Mouse (Mus musculus) neural tube, embryonic 13.5 days (tissue): ENCODE data around the gene Tmie. TPM values are rescaled to one million over a fixed set of nuclear protein-coding genes. Genes with fewer than 3 reads are reported as not detected.

ENCODE experiments used
- ATAC-seq: fragments of 200-750 bp; cut with Nextera tagmentation; 2 replicates; pipeline ENCODE4 v1.8.0; 2017; ENCODE audit warnings: low read depth, mild to moderate bottlenecking, moderate TSS enrichment, moderate library complexity
- H3K27ac ChIP-seq: fragments of 300-500 bp; sonication (generic); replicated peaks from 2 replicates; pipeline ENCODE4 v1.5.1; 2015; ENCODE audit warnings: moderate library complexity, mild to moderate bottlenecking, inconsistent platforms
- H3K27me3 ChIP-seq: fragments of 300-500 bp; sonication (generic); 2 replicates; pipeline ENCODE4 v1.6.1; 2015; ENCODE audit warnings: mild to moderate bottlenecking, inconsistent platforms
- H3K36me3 ChIP-seq: fragments of 300-500 bp; sonication (generic); 2 replicates; pipeline ENCODE4 v1.6.1; 2015; ENCODE audit warnings: mild to moderate bottlenecking, inconsistent platforms
- H3K4me1 ChIP-seq: fragments of 300-500 bp; sonication (generic); replicated peaks from 2 replicates; pipeline ENCODE4 v1.6.1; 2015; ENCODE audit warnings: inconsistent platforms
- H3K4me2 ChIP-seq: fragments of 300-500 bp; sonication (generic); 2 replicates; pipeline ENCODE4 v1.6.1; 2015; ENCODE audit warnings: inconsistent platforms, mild to moderate bottlenecking, moderate library complexity
- H3K4me3 ChIP-seq: fragments of 300-500 bp; sonication (generic); 2 replicates; pipeline ENCODE4 v1.5.1; 2015; ENCODE audit warnings: mild to moderate bottlenecking, inconsistent platforms
- H3K9ac ChIP-seq: fragments of 300-500 bp; sonication (generic); 2 replicates; pipeline ENCODE4 v1.6.1; 2015; ENCODE audit warnings: moderate library complexity, mild to moderate bottlenecking, inconsistent platforms
- H3K9me3 ChIP-seq: fragments of 300-500 bp; sonication (generic); 2 replicates; pipeline ENCODE4 v1.6.1; 2016; ENCODE audit warnings: inconsistent platforms
- WGBS: fragments of 180-500 bp; shearing (Covaris S2); methylation state at CpG from one replicate; pipeline ENCODE4 v1.1.7; 2015; 5-methylcytosine and 5-hydroxymethylcytosine counted together
- polyA plus RNA-seq: library from polyadenylated mRNA; unstranded; fragments of >200 nt; fragmentation: Nextera tagmentation; extraction: Ambion mirVana; gene quantifications from 2 replicates; pipeline ENCODE4 v1.2.1, GENCODE M21; 2015

Tmie gene
- polyA plus RNA-seq = 1.7 and 1.8 TPM in 2 replicates

GRCm38 (mm10) chr9:110879998-110880561, at the start of gene Tmie:
Gene Tmie (minus strand): TSS chr9:110880113.
- Histone ChIP-seq H3K4me3 (peak within 1 kb of the TSS; percentile 48), H3K36me3 (no peaks in the 10 kb centered on the region), H3K9me3 (no peaks in the 10 kb centered on the region), H3K27me3 (peaks cover 58% of the 10 kb centered on the region), H3K9ac (peak within 1 kb of the TSS; percentile 64), H3K4me1 (peaks cover 24% of the 10 kb centered on the region), H3K27ac (no peak within 1 kb of the TSS), H3K4me2 (peak within 1 kb of the TSS; percentile 83)
- under 1% methylated on average over 56 of the region's 57 CpGs for WGBS
- 0 out of 2 replicates have a peak, but pooled peaks have one; percentile 16 for ATAC-seq

- WGBS = 18% methylated on average over 7 of the region's 7 CpGs
- Histone ChIP-seq H3K9ac (no peak overlapping the region), H3K4me1 (peaks cover 7% of the 10 kb centered on the region; the same call in 1 of the 2 replicates)
Measured at GRCm38 (mm10) chr9:110922759-110923158, 42.8 kb upstream of the Tmie start.

GRCm38 (mm10) chr9:110920665-110921419, 40.9 kb upstream of the Tmie start:
- Histone ChIP-seq H3K9me3 (no peaks in the 10 kb centered on the region), H3K4me3 (no peak overlapping the region), H3K27ac (no peak overlapping the region), H3K4me2 (0 out of 2 replicates have a peak overlapping the region, but pooled peaks have one; percentile 14), H3K4me1 (peaks cover 7% of the 10 kb centered on the region; the same call in 1 of the 2 replicates), H3K9ac (no peak overlapping the region), H3K36me3 (no peaks in the 10 kb centered on the region), H3K27me3 (no peaks in the 10 kb centered on the region)
- no peak; the same call in 1 of the 2 replicates for ATAC-seq
- 45% methylated on average over 15 of the region's 15 CpGs for WGBS

More at GRCm38 (mm10) chr9:110922759-110923158, 42.8 kb upstream of the Tmie start:
- Histone ChIP-seq H3K9me3 (no peaks in the 10 kb centered on the region), H3K27me3 (no peaks in the 10 kb centered on the region), H3K4me3 (no peak overlapping the region), H3K27ac (no peak overlapping the region), H3K4me2 (no peak overlapping the region), H3K36me3 (no peaks in the 10 kb centered on the region)
- no peak for ATAC-seq

GRCm38 (mm10) chr9:110916786-110917185, 36.9 kb upstream of the Tmie start, which contains the start of gene Fam240a:
Gene Fam240a (minus strand): TSS chr9:110916861.
- ATAC-seq = no peak

GRCm38 (mm10) chr9:110915466-110915865, 35.6 kb upstream of the Tmie start:
- Histone ChIP-seq H3K4me3 (no peak overlapping the region), H3K27ac (no peak overlapping the region), H3K36me3 (no peaks in the 10 kb centered on the region), H3K9ac (no peak overlapping the region), H3K4me1 (0 out of 2 replicates have a peak, but pooled peaks cover 4% of the 10 kb centered on the region), H3K27me3 (no peaks in the 10 kb centered on the region), H3K9me3 (no peaks in the 10 kb centered on the region), H3K4me2 (no peak overlapping the region)
- 67% methylated on average over 8 of the region's 8 CpGs for WGBS
- ATAC-seq = no peak

More at GRCm38 (mm10) chr9:110916786-110917185, 36.9 kb upstream of the Tmie start, which contains the start of gene Fam240a:
- no peak within 1 kb of the TSS for H3K4me3 ChIP-seq
- WGBS = 94% methylated on average over 7 of the region's 7 CpGs
- peaks cover 10% of the 10 kb centered on the region; the same call in 1 of the 2 replicates for H3K4me1 ChIP-seq
- no peak within 1 kb of the TSS for H3K9ac ChIP-seq
- no peak within 1 kb of the TSS for H3K27ac ChIP-seq
- no peaks in the 10 kb centered on the region for H3K9me3 ChIP-seq
- H3K4me2 ChIP-seq = no peak within 1 kb of the TSS
- no peaks in the 10 kb centered on the region for H3K27me3 ChIP-seq
- no peaks in the 10 kb centered on the region for H3K36me3 ChIP-seq

- no peaks in the 10 kb centered on the region for H3K36me3 ChIP-seq
- no peaks in the 10 kb centered on the region for H3K9me3 ChIP-seq
- H3K27me3 ChIP-seq = no peaks in the 10 kb centered on the region
- H3K4me2 ChIP-seq = no peak overlapping the region
- WGBS = 53% methylated on average over 21 of the region's 21 CpGs
- no peak overlapping the region for H3K9ac ChIP-seq
- 0 out of 2 replicates have a peak, but pooled peaks cover 4% of the 10 kb centered on the region for H3K4me1 ChIP-seq
- H3K4me3 ChIP-seq = no peak overlapping the region
- no peak overlapping the region for H3K27ac ChIP-seq
- no peak for ATAC-seq
Measured at GRCm38 (mm10) chr9:110914631-110915236, 34.8 kb upstream of the Tmie start.

GRCm38 (mm10) chr9:110909371-110909967, 29.6 kb upstream of the Tmie start:
- no peak overlapping the region for H3K9ac ChIP-seq
- H3K4me1 ChIP-seq = no peaks in the 10 kb centered on the region
- no peaks in the 10 kb centered on the region for H3K36me3 ChIP-seq
- H3K4me3 ChIP-seq = no peak overlapping the region
- H3K9me3 ChIP-seq = peaks cover 8% of the 10 kb centered on the region; the same call in 1 of the 2 replicates
- WGBS = 74% methylated on average over 6 of the region's 6 CpGs
- no peak overlapping the region for H3K4me2 ChIP-seq
- ATAC-seq = no peak
- H3K27ac ChIP-seq = no peak overlapping the region
- no peaks in the 10 kb centered on the region for H3K27me3 ChIP-seq

GRCm38 (mm10) chr9:110908631-110909016, 28.7 kb upstream of the Tmie start:
- no peak overlapping the region for H3K27ac ChIP-seq
- no peak overlapping the region for H3K9ac ChIP-seq
- no peak overlapping the region for H3K4me2 ChIP-seq
- no peak for ATAC-seq
- no peak overlapping the region for H3K4me3 ChIP-seq
- WGBS = 89% methylated on average over 3 of the region's 3 CpGs
- no peaks in the 10 kb centered on the region for H3K27me3 ChIP-seq
- H3K36me3 ChIP-seq = no peaks in the 10 kb centered on the region
- H3K4me1 ChIP-seq = no peaks in the 10 kb centered on the region
- peaks cover 8% of the 10 kb centered on the region; the same call in 1 of the 2 replicates for H3K9me3 ChIP-seq

GRCm38 (mm10) chr9:110907838-110908630, 28.1 kb upstream of the Tmie start:
- WGBS = 86% methylated on average over 4 of the region's 4 CpGs
- no peaks in the 10 kb centered on the region for H3K36me3 ChIP-seq
- no peak for ATAC-seq
- H3K9ac ChIP-seq = no peak overlapping the region
- peaks cover 8% of the 10 kb centered on the region; the same call in 1 of the 2 replicates for H3K9me3 ChIP-seq
- H3K4me1 ChIP-seq = no peaks in the 10 kb centered on the region
- H3K4me2 ChIP-seq = no peak overlapping the region
- H3K27ac ChIP-seq = no peak overlapping the region
- H3K4me3 ChIP-seq = no peak overlapping the region
- no peaks in the 10 kb centered on the region for H3K27me3 ChIP-seq

- Histone ChIP-seq H3K4me2 (no peak overlapping the region), H3K36me3 (no peaks in the 10 kb centered on the region), H3K9me3 (peaks cover 8% of the 10 kb centered on the region; the same call in 1 of the 2 replicates), H3K27me3 (no peaks in the 10 kb centered on the region), H3K4me1 (no peaks in the 10 kb centered on the region), H3K4me3 (no peak overlapping the region), H3K27ac (no peak overlapping the region), H3K9ac (no peak overlapping the region)
- WGBS = 94% methylated on average over 11 of the region's 11 CpGs
- ATAC-seq = no peak
Measured at GRCm38 (mm10) chr9:110907201-110907837, 27.4 kb upstream of the Tmie start.

GRCm38 (mm10) chr9:110902271-110902670, 22.4 kb upstream of the Tmie start:
- Histone ChIP-seq H3K4me3 (no peak overlapping the region), H3K4me2 (no peak overlapping the region), H3K9me3 (peaks cover 8% of the 10 kb centered on the region; the same call in 1 of the 2 replicates), H3K4me1 (no peaks in the 10 kb centered on the region), H3K36me3 (no peaks in the 10 kb centered on the region), H3K27me3 (no peaks in the 10 kb centered on the region), H3K27ac (no peak overlapping the region), H3K9ac (no peak overlapping the region)
- 95% methylated on average over 4 of the region's 4 CpGs for WGBS
- ATAC-seq = no peak
